Mouse (Mus musculus) heart, postnatal 0 days (tissue): Measurements from ENCODE around the gene G530012D18Rik.
"Not testable (repeated sequence)": the region's sequence is repeated elsewhere in the genome, so short reads cannot be mapped to it uniquely, and the experiment has no call there.

Experiments
- CTCF ChIP-seq: IDR thresholded peaks from 2 replicates; pipeline ENCODE4 v1.5.1; 2016; ENCODE audit warnings: antibody characterized with exemption, control low read depth, low read depth
- EP300 ChIP-seq: IDR thresholded peaks from 2 replicates; pipeline ENCODE4 v1.6.1; 2016; ENCODE audit warnings: antibody characterized with exemption, low read depth

GRCm38 (mm10) chr1:85543818-85544217, 31.7 kb upstream of the G530012D18Rik start:
- TF ChIP-seq CTCF, EP300: not testable (repeated sequence)
